Mouse (Mus musculus) kidney, postnatal 4 days (tissue): ENCODE measurements at regions not wholly inside any gene's neighbourhood (a gene's known extent, or its start where the extent isn't known, plus 50 kb on each side); places are given as distances from the start of the nearest gene placed in this dataset.

Experiments used
- DNase-seq, 2 experiments: peaks; one replicate each; pipeline ENCODE4 v3.0.0; 2021; ENCODE audit warnings: mixed read lengths in 2 of 2

DNA sequence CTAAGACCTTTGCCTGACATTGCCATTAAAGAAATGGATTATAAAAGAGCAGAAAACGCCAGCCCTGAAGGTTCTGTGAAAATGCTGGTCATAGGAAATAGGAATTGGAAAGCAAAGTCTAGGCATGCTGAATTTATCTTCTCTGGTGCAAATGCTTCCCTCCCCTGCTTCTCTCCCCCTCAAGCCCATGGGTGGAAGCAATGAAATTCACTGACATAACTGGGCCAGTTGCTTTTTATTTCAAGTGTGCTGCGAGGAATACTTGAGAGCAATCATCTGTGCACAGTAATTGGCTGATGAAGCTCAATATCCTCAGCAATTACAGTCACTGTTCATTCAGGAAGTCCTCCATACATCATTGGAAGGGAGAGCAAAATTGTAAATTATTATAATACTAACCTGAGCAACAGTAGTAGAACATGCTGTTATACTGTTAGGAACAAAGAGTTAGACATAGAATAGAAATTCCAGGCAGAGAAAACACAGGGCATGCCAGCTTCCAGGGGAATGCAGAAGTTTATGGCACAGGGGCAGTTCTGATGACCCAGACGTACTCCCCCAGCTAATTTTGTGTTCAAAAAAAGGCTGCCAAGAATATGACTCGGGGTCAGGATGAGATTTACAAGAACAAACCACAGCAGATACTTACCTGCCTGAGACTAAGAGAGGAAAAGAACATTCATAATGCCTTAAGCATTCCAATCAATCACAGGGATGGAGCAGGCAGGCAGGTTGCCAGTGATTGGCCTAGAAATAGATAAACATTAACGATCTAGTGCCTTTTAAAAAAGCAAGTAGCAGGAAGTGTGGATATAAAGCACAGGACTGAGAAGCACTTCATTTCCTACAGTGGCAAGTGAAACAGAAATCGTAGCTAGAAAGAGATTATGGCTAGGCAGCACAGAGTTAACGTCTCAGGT is 325.1 kb downstream of the Serpinb8 start:
- peak; percentile 29 to 37 for DNase-seq

DNA sequence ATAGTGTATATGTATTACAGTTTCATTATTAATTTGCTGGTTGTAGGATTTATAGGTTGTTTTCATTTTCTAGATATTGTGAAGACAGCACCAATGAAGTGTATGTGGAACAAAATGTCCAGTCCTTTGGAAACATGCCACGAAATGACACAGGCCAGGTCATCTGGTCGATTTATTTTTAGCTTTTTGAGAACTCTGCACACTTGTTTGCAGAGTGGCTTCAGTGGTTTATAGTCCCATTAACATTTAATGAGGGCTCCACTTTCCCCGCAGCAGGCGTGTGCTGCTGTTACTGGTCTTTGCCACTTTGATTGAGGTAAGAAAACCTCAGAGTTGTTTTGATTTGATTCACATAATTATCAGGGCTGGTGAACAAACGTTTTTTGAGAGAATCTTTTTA is 327.2 kb downstream of the Serpinb8 start:
- no peak for DNase-seq

DNA sequence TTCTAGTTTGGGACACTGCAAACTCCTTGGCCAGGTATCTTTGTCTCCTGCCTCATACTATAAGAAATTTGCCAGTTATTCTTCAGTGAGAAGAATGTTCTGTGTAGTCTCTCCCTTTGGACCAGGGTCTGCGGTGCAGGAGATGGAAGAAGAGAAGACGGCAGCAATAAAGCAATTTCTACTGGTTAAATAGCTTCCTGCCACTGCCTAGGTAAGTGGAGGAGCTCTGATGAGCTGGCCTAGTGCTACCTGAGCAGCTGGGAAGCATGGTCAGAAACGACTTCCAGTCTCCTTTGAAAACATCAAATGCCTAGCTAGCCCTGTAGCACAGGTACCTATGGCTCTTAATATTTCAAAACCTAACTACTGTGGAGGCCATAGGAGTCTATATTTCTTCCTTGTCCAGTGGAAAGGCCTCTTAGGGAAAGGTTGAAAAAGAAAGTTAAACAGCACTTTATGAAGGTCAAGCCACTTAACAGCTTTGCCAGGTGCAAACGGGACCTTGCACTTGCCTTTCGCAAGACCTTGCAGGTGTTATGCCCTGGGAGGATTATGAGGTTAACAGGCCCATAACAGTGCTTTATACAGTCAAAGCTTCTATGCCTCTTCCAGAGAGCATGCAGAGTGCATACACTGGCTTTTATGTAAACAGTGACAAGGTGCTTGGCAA is 351.9 kb downstream of the Serpinb8 start:
- DNase-seq, result no peak

DNA sequence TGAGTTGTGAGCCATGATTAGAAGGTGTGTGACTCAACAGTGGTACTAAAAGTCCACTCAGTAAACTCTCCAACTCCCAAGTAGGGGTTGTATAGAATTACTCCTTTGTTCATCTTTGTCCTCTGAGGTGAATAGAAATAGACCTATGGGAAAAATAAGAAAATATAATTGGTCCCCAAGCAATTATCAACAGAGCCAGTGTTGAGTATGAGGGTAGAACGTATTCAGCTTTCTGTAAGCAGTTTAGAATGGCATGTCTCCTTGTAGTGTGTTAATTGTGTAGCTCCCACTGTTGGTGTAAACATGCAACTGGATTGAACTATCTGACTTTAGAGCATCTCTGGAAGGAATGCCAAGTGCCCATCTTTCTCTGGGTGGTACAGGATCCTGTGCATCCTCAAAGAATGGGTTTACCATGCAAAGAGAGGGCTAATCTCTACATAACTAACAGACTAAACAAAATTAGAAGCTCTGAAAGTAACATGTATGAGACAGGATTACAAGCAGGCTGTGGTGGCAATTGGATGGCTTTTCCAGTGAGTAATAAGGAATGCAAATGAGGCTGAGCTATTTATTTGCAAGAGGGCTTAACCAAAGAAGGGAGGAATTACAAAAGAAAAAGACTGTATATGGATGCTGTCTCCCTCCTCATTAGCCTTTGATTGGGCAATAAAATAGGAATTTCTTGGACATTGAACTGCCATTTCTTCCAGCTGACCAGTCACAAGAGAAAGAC is 356.6 kb downstream of the Serpinb8 start:
- DNase-seq, result no peak

DNA sequence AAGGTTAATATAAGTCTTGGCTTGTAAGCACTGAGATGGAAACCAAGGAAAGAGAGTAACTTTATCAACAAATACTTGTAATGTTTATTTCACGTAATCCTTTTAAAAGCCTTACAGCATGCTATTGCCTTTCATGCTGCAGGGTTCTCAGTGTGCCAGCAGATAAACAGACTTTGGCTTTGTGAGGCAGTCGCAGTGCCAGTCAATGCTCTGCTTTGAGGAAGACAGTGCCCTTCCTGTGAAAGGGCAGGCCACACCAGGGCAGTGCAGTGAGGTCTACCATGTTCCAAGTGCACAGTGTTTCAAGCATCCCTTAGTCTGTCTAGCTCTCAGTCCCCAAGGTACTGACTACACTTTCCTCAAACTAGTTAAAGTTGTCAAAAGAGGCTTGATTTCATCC is 360.6 kb downstream of the Serpinb8 start:
- DNase-seq, result no peak

DNA sequence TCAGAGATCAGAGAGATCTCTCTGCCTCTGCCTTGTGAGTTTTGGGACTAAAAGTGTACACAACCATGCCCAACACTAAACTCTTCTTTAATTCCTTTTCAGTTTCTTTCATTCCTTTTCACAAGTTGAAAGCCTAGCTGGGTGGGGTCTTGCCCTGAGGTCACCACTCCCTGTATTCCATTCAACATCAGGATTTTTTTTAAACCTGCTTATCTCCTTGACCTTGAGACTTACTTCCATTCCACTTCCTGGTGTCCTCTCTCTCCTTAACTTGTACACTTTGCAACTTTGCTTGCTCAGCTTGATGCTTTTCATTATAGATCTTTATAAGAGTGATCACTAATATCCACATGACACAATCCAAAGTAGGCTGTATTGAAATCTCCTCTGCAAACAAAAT is 371.2 kb downstream of the Serpinb8 start:
- DNase-seq, result no peak

DNA sequence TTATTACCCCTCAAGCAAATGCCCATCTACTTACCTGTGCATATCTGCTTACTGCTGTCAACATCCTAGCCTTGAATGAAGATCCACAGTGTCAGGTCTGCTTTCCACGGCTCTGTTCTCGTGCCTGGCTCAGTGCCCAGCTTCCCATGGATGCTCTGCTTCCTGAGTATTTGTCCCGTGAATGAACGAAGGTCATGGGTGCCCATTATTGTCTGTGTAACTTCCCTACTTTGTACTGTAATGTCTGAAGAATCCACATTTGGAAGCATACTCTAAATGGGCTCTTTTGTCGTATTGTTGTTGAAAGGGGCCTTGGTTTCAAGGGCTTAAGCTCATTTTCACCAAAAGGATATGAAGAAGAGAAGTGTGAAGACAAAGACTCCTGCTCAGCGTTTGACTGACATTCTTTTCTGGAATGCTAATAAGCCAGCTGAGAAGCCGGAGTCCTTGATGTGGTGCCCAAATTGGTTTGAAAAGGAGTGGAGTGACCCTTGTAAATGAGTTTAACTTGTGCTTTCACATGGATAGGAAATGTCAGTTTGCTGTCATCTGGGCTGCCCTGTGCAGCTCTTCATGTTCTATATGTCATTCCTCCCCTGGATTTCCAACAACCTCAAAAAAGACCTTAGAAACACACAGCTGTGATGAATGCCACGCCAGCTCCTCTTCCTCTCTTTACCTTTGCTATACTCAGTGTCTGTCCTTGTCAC is 386.0 kb downstream of the Serpinb8 start:
- DNase-seq, result peak in 1 of 2 experiments; percentile 6

DNA sequence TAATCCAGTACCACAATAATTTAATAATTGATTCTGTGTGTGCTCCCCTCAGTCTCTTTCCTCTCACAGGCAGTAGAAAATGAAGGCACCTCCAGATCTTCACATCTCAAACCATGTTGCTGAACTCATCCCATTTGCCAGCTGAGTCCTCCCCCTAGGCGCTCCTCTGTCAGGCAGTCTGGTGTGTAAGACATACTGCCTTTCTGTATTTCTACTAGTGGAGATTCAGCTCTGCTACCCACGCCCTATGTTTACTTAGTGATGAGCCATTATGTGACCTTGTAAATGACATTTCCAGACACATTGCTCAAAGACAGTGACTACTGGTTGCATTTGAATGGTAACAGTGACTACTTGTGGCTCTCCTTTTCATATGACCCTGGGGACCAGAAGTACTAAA is 387.9 kb downstream of the Serpinb8 start:
- no peak for DNase-seq

DNA sequence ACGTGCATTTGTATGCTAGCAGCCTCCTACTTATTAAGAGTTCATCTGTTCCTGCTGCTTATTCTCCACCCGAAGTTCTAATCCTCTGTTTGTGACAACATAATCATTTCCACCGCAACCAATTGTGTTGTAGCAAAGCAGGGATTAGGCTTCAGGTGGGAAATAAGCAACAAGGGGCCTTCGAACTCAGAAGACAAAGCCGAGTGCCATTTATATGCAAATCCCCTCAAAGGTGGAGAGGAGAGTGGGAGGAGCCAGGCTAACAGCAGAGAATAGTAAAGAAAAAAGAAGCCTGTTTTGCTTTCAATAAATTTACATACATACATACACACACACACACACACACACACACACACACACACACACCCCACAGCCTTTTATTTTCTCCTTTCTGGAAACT is 388.6 kb downstream of the Serpinb8 start:
- no peak for DNase-seq

DNA sequence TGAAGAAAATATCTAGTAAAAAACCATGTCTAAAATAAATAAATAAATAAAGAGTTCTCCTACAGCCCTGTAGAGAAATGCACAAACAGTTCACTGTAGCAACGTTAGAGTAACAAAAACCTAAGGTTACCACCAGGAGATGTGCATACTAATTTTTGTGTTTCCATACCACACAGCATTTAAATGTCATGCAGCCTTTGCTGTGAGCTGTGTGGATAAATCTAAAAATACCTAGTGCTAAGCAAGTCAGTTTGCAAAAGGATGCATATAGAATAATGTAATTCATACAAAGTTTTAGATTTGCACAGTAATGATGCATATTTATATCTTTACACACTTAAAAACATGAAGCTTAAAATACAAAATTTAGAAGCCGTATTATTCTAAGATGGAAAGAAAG is 395.8 kb downstream of the Serpinb8 start:
- no peak for DNase-seq

DNA sequence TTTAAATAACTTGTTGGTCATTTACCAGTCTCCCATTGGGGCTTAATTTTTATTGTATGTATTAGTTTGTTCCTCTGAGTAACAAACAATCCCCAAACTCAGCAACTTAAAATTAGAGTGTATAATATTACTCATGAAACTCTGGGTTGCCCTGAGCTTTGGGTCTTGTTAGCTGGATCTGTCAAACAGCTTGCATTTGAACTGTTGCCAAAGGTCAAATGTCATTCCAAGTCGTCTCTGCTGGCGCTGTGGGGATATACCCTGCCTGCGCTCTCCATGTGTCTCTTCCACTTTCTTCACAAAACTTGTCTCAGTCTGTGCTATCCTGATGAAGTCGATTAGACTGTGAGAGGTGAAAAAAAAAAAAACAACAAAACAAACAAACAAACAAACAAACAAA is 398.3 kb downstream of the Serpinb8 start:
- DNase-seq, result no peak

DNA sequence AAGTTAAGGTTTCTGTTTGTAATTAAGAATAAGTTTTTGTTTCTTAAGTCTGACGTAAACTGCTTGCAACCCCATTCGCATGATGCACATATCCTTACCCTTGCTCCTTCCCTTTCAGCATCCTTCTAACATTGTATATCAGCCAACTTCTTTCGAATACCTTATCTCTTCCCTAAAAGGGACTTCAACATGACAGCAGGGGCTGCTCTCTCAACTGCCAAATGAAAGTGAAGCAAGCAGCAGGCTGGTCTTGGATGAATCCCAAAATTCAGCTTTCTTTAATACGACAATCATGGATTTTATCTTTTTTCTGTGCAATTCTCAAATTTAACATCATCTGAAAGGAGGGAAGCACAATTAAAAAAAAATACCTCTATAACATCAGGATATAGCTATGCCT is 403.2 kb downstream of the Serpinb8 start:
- no peak for DNase-seq

DNA sequence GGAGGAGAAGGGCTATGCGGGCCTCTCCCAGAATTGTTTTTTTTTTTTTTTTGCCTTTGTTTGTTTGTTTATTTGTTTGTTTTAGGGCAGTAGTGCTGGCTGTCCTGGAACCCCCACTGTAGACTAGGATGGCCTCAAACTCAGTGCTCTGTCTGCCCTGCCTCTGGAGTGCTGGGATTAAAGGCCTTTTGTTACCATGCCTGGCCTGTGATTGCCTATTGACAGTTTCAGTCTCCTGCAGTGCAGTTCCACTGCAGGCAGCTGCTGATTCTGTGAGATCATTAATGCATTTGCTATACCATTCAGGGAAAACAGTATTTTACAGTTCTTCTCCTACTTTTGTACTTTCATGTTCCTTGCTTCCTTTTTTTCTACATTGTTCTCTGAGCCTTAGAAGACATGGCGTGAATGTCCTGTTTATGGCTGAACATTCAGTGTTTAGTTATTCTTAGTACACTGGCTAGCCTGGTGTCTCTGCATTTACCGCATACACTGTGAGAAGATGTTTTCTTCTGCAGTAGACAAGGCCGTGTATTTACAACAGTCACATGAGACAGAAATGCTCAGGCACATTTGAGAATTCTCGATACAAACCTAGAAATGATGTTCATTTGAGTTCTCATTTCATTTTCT is 434.0 kb downstream of the Serpinb8 start:
- no peak for DNase-seq

DNA sequence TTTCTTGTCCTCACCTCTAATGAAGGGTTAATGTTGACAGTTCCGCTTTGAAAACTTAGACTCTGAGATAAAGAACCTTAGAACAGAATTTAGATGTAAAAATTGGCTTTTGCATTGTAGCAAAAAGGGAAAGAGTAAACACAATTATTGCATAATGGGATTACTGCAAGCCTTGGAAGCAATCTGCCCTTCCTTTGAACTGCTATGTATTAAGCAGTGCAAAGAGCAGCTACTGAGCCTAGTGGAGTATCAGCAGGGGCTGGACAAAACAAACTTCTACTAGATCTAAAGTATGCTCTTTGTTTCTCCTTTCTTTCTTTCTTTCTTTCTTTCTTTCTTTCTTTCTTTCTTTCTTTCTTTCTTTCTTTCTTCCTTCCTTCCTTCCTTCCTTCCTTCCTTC is 434.9 kb downstream of the Serpinb8 start:
- no peak for DNase-seq

DNA sequence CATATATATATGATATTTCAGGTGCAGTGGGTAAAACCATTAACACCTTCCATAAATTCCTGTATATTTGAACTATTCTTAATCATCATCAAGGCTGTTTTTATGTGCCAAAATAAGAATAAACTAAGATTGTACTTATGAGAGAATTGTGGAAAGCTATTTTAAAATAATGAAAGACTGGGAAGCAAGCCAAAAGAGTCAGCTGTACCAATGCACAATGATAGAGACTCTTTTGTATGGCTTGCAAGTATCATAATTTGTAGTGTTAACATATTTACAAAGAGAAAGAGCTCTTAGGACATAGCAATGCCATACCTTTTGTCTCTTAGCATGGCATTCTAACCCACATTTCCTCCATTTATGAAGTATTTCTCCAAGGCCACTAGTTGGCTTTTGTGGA is 436.7 kb downstream of the Serpinb8 start:
- DNase-seq, result no peak

DNA sequence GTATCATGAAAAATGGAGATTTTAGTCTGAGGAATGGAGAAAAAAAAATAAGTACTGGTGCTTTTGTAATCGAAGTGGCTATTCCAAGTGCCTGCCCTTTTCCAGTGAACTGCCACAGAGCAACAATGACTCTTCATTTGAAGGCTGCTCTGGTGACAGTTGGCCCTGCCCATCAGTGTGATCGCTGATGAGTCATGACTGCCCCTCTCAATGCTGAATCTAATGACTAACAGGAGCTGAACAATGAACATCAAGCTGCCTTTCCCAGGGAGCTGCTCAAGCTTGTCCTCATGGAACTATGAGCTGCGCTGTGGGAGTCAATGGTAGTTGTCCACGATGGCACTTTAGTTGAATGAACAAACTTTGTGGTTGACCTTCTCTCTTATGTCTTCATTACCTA is 456.4 kb downstream of the Serpinb8 start:
- DNase-seq, result no peak

DNA sequence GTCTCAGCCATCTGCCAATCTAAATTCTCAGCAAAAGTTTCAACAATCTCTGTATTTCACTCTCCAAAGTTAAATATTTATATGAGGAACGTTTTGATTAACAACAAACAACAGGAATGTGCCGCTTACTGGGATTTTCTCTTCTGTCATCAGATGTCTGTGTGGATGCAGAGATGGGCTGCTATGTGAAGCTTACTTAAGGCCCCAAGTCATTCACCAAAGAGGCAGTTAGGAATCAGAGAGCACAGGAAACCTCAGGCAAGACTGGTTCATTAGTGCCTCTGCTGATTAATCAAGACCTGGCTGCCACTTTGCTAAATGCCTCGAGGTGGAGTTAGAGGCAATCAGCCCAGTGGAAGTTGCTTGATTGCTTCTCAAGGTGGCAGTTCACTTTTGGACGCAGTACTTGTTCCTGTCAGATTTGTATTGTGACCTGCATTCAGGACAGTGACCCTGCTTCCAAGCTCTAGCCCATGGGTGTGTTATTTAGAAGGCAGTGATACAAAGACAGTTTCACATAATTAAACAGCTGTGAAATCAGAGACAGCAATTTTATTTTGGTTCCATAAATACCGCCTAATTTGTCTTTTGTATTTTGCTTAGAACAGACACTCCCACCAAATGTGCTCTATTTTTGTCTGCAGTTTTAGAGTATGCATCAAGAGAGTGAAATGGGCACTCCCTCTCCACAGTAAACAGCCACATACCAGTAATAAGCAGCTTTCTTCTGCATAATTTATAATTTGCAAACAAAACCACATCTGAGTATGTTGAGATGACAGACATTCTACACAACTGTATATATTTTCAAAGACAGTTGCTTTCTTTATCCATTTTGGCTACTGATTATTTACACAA is 457.3 kb downstream of the Serpinb8 start:
- DNase-seq, result no peak

DNA sequence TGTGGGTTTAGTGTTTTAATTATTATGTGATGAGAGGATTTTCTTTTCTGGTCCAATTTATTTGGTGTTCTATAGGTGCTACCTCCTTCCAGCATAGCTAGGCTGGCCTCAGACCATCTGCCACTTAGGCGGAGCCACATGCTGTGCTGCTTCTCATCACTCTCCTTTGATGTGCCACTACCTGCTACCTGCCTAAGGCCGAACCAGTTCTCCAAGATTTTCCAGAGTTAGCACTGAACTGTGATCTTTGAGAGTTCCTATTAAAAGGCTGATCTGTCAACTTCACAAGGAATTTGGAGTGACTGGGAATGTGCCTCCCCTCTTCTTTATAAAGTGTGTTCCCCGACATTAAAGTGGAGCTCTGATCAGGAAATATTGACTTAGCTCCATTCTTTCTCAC is 504.8 kb downstream of the Serpinb8 start:
- no peak for DNase-seq

DNA sequence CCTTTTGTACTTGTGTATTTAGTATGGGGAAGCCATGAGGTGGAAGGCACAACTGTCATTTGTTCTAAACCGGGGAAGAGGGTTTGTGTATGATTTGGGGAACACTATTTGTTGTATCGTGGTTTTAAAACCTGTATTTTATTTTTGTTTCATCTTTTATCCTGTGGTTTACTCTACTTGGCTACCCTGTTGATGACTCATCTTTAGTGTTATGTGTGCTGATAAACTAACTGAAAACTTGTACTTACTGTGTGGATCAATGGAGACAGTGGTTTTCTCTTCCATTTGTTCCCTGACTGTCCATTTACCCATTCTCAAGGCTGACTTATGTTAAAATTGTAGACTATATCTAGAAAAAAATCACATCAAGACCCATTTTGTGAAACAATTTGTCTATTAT is 512.8 kb downstream of the Serpinb8 start:
- no peak for DNase-seq

DNA sequence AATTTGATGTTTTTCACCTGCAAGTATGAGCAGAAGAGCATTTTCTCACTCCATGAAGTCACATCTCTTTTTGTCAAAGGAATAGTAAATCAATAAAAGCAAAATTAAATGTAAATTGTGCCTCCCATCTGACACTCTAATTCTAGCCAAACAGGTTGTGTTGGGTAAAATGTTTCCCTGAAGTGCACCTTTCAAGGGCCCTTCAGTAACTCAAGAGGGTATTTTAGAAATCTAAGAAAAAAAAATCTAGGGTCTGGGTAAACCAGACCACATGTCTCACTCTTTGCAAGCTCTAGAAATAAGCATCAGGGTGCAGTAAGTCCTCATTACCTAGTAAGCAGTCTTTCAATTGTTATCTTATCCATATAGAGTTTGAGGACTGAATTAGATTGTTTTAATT is 521.2 kb downstream of the Serpinb8 start:
- no peak for DNase-seq

DNA sequence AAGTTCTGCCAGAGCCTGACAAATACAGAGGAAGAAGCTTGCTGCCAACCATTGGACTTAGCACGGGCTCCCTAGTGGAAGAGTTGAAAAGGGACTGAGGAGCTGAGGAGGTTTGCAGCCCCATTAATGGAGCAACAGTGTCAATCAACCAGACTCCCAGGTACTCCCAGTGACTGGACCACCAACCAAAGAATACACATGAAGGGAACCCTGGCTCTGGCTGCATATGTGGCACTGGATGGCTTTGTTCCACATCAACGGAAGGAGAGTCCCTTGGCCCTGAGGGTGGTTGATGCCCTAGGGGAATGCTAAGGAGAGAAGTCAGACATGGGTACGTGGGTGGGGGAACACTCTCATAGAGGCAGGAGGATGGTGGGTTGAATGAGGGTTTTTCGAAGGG is 537.6 kb downstream of the Serpinb8 start:
- DNase-seq, result no peak

DNA sequence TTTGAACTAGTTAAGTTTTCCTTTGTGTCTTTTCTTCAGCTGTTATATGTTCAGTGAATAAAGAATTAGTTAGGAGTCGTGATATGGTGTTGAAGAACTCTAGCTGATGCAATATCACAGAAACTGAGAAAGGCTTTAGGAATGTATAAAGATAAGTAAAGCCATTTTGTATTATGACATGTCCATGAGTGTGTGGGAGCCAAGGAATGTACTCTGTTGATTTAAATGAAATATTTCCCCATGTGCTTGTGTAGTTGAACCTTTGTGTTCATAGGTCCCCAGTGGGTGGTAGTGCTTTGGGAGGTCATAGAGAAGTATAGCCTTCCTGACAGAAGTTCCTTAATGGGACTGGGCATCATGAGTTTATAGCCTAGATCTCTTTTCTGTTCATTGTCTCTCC is 542.2 kb downstream of the Serpinb8 start:
- no peak for DNase-seq
